Mouse (Mus musculus) skeletal muscle tissue, postnatal 0 days (tissue): Measurements from ENCODE around the gene Camsap2. TPM values are rescaled to one million over a fixed set of nuclear protein-coding genes. Genes with fewer than 3 reads are reported as not detected.

ENCODE experiments used
- polyA plus RNA-seq: library from polyadenylated mRNA; unstranded; fragments of >200 nt; fragmentation: Nextera tagmentation; extraction: Ambion mirVana; gene quantifications from 2 replicates; pipeline ENCODE4 v1.2.1, GENCODE M21; 2015

Camsap2 gene
- 4.0 and 4.1 TPM in 2 replicates for polyA plus RNA-seq

DNA sequence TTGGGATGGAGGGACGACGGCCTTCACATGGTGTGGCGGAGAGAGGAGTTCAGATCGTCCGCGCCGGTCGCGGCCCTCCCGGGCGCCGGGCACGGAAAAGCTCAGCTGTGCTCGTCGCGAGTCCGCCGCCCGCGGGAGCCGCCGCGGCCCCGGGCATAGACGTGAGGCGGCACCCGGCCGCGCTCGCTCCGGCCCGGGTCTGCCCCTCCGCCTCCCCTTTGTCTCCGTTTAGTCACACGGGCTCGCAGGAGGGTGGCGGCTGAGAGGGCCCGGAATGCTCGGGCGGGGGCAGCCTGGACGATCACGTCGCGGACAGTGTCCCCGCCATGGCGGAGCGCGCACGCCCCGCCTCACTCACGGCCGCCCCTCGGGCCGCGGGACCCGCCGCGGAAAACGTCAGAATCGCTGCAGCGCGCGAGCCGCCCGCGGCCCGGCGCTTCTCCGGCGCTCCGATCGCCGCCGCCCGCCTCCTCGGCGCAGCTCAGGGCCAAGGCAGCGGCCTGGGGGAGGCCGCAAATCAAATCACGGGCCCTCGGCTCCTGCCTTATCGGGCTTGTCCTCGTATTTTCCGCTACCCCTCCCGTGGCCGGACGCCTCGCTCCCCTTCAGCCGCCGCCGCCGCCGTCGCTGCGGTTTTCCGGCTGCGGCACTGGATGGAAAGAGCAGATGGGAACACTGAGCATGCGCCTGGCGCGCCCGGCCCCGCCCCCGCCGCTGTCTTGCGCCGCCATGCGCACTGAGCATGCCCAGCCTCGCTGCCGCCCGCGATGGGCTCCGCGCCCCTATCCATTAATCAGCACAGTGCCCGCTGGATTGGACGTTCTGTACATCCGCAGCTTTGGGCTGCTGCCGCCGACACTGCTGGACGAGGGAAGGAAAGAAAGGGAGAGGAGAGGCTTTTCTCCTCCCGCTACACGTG, at the start of gene Camsap2:
Gene Camsap2 (minus strand): TSS at position 651 of the 919 bp plus-strand sequence.

DNA sequence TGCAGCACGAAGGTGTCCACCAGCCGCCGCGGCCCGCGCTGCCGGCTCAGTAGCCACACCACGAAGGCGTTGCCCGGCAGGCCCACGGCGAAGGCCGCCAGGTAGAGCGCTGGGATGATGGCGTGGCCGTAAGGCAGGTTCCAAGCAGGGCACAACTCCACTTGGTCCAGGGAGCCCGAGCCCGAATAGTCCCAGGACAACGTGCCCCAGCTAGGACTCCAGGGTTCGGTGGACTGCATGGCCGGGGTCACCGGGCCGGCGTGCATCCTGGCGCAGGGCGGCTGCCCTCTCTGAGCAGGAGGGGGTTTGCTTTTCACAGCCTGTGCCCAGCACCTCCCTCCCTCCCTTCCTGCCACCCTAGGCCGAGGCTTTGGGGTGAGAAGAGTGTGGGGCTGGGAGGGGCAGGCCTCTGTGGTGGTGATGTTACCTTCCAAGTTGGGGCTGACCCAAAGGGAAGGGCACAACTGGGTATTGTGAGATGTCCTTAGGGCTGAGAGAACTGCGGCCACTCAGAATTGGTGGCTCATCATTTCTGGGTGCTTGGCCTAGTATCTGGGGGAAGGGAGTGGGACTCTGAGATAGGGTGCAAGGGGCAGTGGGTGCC, 85.2 kb downstream of the Camsap2 start, which contains the start of gene Gpr25:
Gene Gpr25 (minus strand): TSS at position 239 of the 604 bp plus-strand sequence.

DNA sequence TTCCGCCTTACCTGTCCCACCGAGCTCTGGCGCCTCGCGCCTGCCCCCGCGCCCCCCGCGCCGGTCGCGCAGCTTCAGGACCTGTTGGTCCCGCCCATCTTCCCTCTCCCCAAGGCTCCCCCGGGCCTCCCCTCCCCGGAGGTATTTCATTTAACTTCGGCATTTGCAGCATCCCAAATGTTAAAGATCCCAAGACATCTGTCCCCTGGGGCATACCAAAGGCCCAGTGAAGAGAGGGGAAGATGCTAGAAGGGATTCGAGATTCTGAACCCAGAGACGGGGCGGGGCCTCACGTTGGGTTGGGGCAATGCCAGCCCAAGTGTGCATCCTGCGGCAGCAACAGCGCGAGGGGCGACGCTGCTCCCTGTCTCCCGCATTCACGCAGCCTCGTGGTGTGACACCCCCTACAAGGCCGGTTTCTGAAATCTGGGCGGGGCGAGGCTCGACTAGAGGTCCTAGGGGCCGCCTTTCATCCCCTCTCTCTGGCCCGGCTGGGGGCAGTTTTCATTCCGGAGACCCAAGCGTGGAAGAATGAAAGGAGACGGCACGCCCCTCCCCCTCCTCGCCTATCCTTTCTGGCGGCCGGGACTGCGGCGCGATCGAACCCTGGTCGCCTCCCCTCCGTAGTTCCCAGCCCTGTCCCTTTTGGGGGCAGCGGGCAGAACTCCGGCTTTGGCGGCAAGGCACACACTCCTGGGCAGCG, 111.9 kb downstream of the Camsap2 start, which contains the start of gene Inava:
Gene Inava (minus strand): TSS at position 373 of the 703 bp plus-strand sequence.

Other genes starting within 250 kb of the Camsap2 start
- 0.26 and 0.48 TPM in 2 replicates for gene Kif21b, start 214.7 kb downstream of the Camsap2 start, polyA plus RNA-seq
- gene Mroh3, start 133.3 kb downstream of the Camsap2 start, polyA plus RNA-seq = not detected in 2 replicates
- gene Inava, start 111.8 kb downstream of the Camsap2 start, polyA plus RNA-seq = 0.10 and 0.52 TPM in 2 replicates
- gene Gpr25, start 85.2 kb downstream of the Camsap2 start, polyA plus RNA-seq = not detected in 2 replicates
- 8.1 and 9.8 TPM in 2 replicates for gene Ddx59, start 69.2 kb upstream of the Camsap2 start, polyA plus RNA-seq
- 0.60 and 0.77 TPM in 2 replicates for gene Kif14, start 120.2 kb upstream of the Camsap2 start, polyA plus RNA-seq